Mouse (Mus musculus): ENCODE data around the gene Grm4.
"Not testable (repeated sequence)": the region's sequence is repeated elsewhere in the genome, so short reads cannot be mapped to it uniquely, and the experiment has no call there.

The Grm4 gene

DNA sequence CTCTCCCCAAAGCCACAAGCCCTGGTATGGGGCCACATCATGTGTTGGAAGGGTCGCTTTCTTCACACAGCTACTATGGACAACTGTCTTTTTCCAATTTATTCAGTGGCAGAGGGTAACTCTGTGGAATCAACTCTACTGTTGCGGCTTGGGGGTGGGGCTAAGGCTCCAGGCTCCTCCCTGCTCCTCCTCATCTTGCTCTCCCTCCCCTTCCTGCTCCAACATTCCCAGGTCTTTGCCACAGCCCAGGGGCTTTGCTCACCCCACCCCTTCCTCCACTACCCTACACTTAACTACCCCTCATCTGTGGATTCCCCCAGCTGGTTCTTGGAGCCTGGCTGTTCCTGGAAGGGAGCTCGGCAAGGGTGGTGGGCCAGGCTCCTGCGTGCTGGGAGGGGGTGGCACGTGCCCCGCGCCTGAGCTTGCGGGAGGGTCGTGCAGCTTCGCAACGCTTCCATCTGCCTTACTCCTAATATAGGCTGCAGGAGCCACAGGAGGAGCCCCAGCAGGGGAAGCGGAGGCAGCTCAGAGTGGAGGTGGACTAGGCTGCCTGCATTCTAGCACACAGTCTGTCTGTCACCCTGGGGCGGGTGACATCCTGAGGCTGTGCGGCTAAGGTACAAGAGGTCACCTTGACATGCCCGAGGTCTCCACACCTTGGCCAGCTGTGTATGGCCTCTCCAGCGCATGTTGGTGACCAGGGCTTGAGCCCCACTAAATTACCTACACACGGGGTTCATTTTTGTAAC, 135.5 kb downstream of the Grm4 start:
- no peak for DNase-seq

- no peak for DNase-seq
Observed at GRCm38 (mm10) chr17:27382916-27383315, 138.3 kb downstream of the Grm4 start.

DNA sequence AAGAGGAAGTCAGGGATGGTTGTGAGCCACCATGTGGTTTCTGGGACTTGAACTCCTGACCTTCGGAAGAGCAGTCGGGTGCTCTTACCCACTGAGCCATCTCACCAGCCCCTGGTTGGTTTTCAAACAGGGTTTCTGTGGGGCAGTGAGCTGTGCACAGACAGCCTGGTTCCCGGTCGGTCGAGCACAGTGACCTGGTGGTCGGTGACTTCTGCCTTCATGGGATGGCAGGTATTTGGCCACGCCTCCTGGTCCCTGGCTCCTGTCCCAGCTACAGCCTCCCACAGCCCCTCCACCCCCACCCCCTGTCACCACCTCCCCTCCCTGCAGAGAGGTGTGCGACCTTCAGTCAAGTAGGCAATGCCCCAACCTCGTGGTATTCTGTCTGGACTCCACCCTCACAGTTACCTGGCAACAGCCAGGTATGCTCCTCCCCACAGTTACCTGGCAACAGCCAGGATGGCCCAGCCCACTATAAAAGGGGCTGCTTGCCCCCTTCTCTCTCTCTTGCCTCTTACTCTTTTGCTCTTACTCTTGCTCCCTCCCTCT, 140.2 kb downstream of the Grm4 start:
- DNase-seq = not testable (repeated sequence)

- no peak for DNase-seq
Observed at GRCm38 (mm10) chr17:27378977-27379376, 142.2 kb downstream of the Grm4 start.

DNA sequence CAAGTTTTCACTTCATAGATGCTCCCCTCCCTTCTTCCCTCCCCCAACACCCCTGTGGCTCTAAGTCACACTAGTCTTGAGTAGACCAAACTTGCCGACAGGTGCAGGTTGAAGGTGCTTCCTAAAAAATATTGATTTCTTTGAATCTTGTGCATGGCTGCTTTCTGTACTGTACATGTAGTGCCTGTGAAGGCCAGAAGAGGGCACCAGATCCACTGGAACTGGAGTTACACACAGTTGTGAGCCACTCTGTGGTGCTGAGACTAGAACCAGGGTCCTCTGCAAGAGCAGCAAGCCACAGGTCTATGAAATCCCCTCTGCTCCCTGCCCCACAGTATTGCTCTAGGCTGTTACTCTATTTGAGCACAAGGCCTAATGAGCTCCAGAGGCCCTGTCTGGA, 144.1 kb downstream of the Grm4 start:
- DNase-seq = no peak

DNA sequence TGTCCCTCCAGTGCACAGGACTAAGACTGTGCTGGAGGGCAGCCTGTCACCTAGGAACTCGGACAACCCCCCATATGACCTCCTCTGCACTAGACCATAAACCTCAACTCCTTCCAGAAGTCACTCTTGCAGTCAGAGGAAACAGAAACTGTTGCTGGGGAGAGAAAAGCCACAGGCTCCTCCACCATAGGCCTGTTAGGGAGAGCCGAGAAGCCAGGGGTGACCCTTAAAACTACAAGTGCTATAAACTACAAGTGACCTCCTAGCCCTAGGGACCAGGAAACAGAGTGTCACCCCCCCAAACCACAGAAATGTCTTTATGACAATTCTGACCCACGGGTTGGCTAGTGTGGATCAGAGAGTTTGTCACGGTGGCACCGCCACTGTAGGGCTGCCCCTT, 145.7 kb downstream of the Grm4 start:
- DNase-seq = no peak
